Mouse (Mus musculus) intestine, postnatal 0 days (tissue): Measurements from ENCODE around the gene Son. TPM values are rescaled to one million over a fixed set of nuclear protein-coding genes. Genes with fewer than 3 reads are reported as not detected.
"Not testable (repeated sequence)": the region's sequence is repeated elsewhere in the genome, so short reads cannot be mapped to it uniquely, and the experiment has no call there.

ENCODE experiments used
- ATAC-seq: fragments of 200-750 bp; cut with Nextera tagmentation; 2 replicates; pipeline ENCODE4 v1.8.0; 2017; ENCODE audit warnings: mild to moderate bottlenecking, moderate TSS enrichment, moderate library complexity
- H3K27ac ChIP-seq: fragments of 300-500 bp; sonication (generic); 2 replicates; pipeline ENCODE4 v1.5.1; 2014; ENCODE audit warnings: mild to moderate bottlenecking, low read depth, low read length, moderate library complexity
- H3K27me3 ChIP-seq: fragments of 300-500 bp; sonication (generic); replicated peaks from 2 replicates; pipeline ENCODE4 v1.6.1; 2014; ENCODE audit warnings: low read length, mixed read lengths; ENCODE audit not compliant: control insufficient read depth, insufficient read depth
- H3K36me3 ChIP-seq: fragments of 300-500 bp; sonication (generic); 2 replicates; pipeline ENCODE4 v1.6.1; 2014; ENCODE audit warnings: mild to moderate bottlenecking, moderate library complexity; ENCODE audit not compliant: control insufficient read depth, insufficient read depth
- H3K4me1 ChIP-seq: fragments of 300-500 bp; sonication (generic); replicated peaks from 2 replicates; pipeline ENCODE4 v1.6.1; 2014; ENCODE audit warnings: antibody characterized with exemption, low read length, mixed read lengths; ENCODE audit not compliant: control insufficient read depth, insufficient read depth
- H3K4me2 ChIP-seq: fragments of 300-500 bp; sonication (generic); replicated peaks from 2 replicates; pipeline ENCODE4 v1.6.1; 2014; ENCODE audit warnings: low read depth, mild to moderate bottlenecking, moderate library complexity
- H3K4me3 ChIP-seq: fragments of 300-500 bp; sonication (generic); 2 replicates; pipeline ENCODE4 v1.5.1; 2014; ENCODE audit warnings: low read depth, low read length
- H3K9ac ChIP-seq: fragments of 300-500 bp; sonication (generic); 2 replicates; pipeline ENCODE4 v1.6.1; 2014; ENCODE audit warnings: mild to moderate bottlenecking, low read depth, low read length
- H3K9me3 ChIP-seq: fragments of 300-500 bp; sonication (generic); 2 replicates; pipeline ENCODE4 v1.6.1; 2016; ENCODE audit warnings: mixed run types; ENCODE audit not compliant: control insufficient read depth
- CTCF ChIP-seq: sonication (generic); IDR thresholded peaks from 2 replicates; pipeline ENCODE4 v1.5.1; 2016; ENCODE audit warnings: low read depth, mild to moderate bottlenecking, control low read depth, antibody characterized with exemption, moderate library complexity
- WGBS: fragments of 180-500 bp; shearing (Covaris S2); extraction: QIAGEN DNeasy Blood & Tissue Kit; methylation state at CpG from one replicate; pipeline ENCODE4 v1.1.7; 2014; 5-methylcytosine and 5-hydroxymethylcytosine counted together
- polyA plus RNA-seq: library from polyadenylated mRNA; unstranded; fragments of >200 nt; fragmentation: Nextera tagmentation; extraction: Ambion mirVana; gene quantifications from 2 replicates; pipeline ENCODE4 v1.2.1, GENCODE M21; 2015

The Son gene
- polyA plus RNA-seq, 1 experiment from 2014 or later = 71.1 TPM

DNA sequence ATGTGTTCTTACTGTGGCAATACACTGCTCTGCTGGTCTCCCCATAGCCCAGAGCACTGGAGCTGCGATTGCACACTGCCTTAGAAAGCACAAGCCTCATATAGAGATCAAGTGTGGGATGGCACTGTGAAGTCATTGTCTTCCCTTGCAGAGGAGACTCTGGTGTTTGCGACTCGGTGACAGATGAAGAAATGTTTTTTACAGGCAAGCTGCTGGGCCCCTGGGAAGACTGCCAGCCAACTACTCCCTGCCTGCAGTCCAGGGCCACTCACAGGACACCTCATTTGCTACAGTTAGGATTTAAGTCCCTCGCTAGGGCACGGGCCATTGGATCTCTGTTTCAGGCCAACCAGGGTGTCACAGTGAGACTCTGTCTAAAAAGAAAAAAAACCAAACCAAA lies 14.9 kb upstream of the Son start:
- no peak overlapping the region for H3K4me3 ChIP-seq
- no peak overlapping the region for H3K27ac ChIP-seq
- H3K9me3 ChIP-seq = no peaks in the 10 kb centered on the region
- WGBS = 91% methylated on average over 5 of the region's 5 CpGs
- peaks cover 92% of the 10 kb centered on the region for H3K36me3 ChIP-seq
- no peak overlapping the region for H3K9ac ChIP-seq
- ATAC-seq = no peak
- H3K4me2 ChIP-seq = no peak overlapping the region
- no peaks in the 10 kb centered on the region for H3K27me3 ChIP-seq
- H3K4me1 ChIP-seq = no peaks in the 10 kb centered on the region
- no peak for TF ChIP-seq CTCF

- 96% methylated on average over 7 of the region's 7 CpGs for WGBS
- Histone ChIP-seq H3K36me3 (peaks cover 92% of the 10 kb centered on the region), H3K27me3 (no peaks in the 10 kb centered on the region), H3K9ac (no peak overlapping the region), H3K9me3 (no peaks in the 10 kb centered on the region), H3K4me2 (no peak overlapping the region), H3K4me3 (no peak overlapping the region), H3K27ac (no peak overlapping the region), H3K4me1 (no peaks in the 10 kb centered on the region)
- no peak for TF ChIP-seq CTCF
- no peak for ATAC-seq
Measured at GRCm38 (mm10) chr16:91632940-91633339, 14.4 kb upstream of the Son start.

- Histone ChIP-seq H3K4me1 (no peaks in the 10 kb centered on the region), H3K9me3 (no peaks in the 10 kb centered on the region), H3K4me2 (no peak overlapping the region), H3K4me3 (no peak overlapping the region), H3K36me3 (peaks cover 92% of the 10 kb centered on the region), H3K27me3 (no peaks in the 10 kb centered on the region), H3K27ac (no peak overlapping the region), H3K9ac (no peak overlapping the region)
- no peak for ATAC-seq
- no peak for TF ChIP-seq CTCF
- 82% methylated on average over 12 of the region's 12 CpGs for WGBS
Measured at GRCm38 (mm10) chr16:91633641-91634040, 13.7 kb upstream of the Son start.

DNA sequence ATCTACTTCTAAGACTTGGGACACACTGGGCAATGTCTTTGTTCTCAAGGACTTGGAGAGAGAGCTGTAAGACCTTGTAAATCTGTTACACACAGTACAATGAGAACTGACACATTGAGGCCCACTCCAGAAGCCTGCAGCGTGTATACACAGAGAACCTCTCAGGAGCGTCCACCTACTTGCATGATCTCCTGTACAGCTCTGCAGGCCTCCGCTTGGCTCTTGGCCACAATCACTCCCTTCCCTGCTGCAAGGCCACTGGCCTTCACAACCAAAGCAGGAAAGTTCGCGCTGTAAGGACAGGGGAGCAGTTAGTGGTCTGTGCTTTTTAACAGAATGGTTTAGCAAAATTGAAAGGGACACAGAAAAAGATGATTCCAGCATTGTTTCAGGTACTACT lies 8.1 kb upstream of the Son start:
- no peak overlapping the region for H3K4me2 ChIP-seq
- 88% methylated on average over 5 of the region's 5 CpGs for WGBS
- no peak overlapping the region for H3K4me3 ChIP-seq
- H3K9me3 ChIP-seq = no peaks in the 10 kb centered on the region
- no peak for ATAC-seq
- H3K27me3 ChIP-seq = no peaks in the 10 kb centered on the region
- H3K27ac ChIP-seq = no peak overlapping the region
- H3K36me3 ChIP-seq = peaks cover 70% of the 10 kb centered on the region
- H3K9ac ChIP-seq = no peak overlapping the region
- no peak for TF ChIP-seq CTCF
- H3K4me1 ChIP-seq = no peaks in the 10 kb centered on the region

DNA sequence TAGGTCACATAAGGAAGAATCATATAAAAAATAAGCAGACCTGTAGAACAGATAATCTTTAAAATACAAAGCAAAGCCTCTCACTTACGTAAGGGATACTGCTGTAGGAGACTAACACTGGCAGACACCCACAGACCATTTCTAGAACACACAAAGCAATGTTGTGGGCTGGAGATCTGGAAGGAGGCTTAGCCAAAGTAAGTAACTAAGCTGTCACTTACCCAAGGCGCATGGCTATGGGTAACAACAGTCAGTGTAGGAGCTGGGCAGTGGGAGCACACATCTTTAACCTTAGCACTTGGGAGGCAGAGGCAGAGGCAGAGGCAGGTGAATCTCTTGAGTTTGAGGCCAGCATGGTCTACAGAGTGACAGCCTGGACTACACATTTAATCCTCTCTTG lies 7.7 kb upstream of the Son start:
- no peak for TF ChIP-seq CTCF
- no peak overlapping the region for H3K9ac ChIP-seq
- no peak for ATAC-seq
- H3K4me2 ChIP-seq = no peak overlapping the region
- 97% methylated on average over 2 of the region's 2 CpGs for WGBS
- H3K27me3 ChIP-seq = no peaks in the 10 kb centered on the region
- H3K4me3 ChIP-seq = no peak overlapping the region
- no peaks in the 10 kb centered on the region for H3K9me3 ChIP-seq
- no peaks in the 10 kb centered on the region for H3K4me1 ChIP-seq
- H3K36me3 ChIP-seq = peaks cover 65% of the 10 kb centered on the region
- no peak overlapping the region for H3K27ac ChIP-seq

- TF ChIP-seq CTCF = no peak
Measured at GRCm38 (mm10) chr16:91640171-91640570, 7.1 kb upstream of the Son start.

DNA sequence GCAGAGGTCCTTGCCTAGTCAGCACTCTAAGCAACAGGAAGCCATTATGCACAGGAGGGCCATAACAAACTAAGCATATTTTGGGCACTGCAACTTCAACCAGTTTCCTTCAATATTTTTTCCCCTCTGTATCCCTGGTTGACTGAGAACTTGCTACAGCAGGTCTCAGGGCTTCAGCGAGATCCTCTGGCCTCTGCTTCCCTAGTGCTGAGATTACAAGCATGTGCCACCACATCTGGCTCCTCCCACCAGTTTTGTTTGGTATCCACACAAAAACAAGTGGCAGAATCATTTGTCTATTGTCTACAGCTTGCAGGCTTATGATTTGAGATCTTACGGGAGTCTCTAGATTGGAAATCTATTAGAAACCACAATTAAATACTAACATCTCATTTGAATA lies 2.4 kb upstream of the Son start:
- Histone ChIP-seq H3K4me2 (no peak overlapping the region), H3K4me3 (no peak overlapping the region), H3K27me3 (no peaks in the 10 kb centered on the region), H3K36me3 (peaks cover 16% of the 10 kb centered on the region), H3K4me1 (no peaks in the 10 kb centered on the region), H3K9me3 (no peaks in the 10 kb centered on the region), H3K27ac (no peak overlapping the region), H3K9ac (no peak overlapping the region)
- 75% methylated on average over 2 of the region's 2 CpGs for WGBS
- ATAC-seq = no peak
- TF ChIP-seq CTCF = no peak

More at GRCm38 (mm10) chr16:91640171-91640570, 7.1 kb upstream of the Son start:
- no peaks in the 10 kb centered on the region for H3K4me1 ChIP-seq
- no peaks in the 10 kb centered on the region for H3K27me3 ChIP-seq
- H3K27ac ChIP-seq = no peak overlapping the region
- 92% methylated on average over 8 of the region's 8 CpGs for WGBS
- H3K9me3 ChIP-seq = no peaks in the 10 kb centered on the region
- no peak overlapping the region for H3K4me2 ChIP-seq
- ATAC-seq = no peak
- H3K36me3 ChIP-seq = peaks cover 60% of the 10 kb centered on the region
- no peak overlapping the region for H3K4me3 ChIP-seq
- no peak overlapping the region for H3K9ac ChIP-seq

GRCm38 (mm10) chr16:91645420-91645819 lies 1.9 kb upstream of the Son start:
- not testable (repeated sequence) for H3K4me2 ChIP-seq, ATAC-seq, H3K27me3 ChIP-seq, H3K27ac ChIP-seq, H3K9ac ChIP-seq, H3K4me3 ChIP-seq, H3K9me3 ChIP-seq, H3K4me1 ChIP-seq
- WGBS = no CpG with 5 or more reads among the region's 2 CpGs
- peaks cover 12% of the 10 kb centered on the region for H3K36me3 ChIP-seq
